Comparison of ENCODE assay signal across 8 mouse cellular contexts in the genomic region with DNA sequence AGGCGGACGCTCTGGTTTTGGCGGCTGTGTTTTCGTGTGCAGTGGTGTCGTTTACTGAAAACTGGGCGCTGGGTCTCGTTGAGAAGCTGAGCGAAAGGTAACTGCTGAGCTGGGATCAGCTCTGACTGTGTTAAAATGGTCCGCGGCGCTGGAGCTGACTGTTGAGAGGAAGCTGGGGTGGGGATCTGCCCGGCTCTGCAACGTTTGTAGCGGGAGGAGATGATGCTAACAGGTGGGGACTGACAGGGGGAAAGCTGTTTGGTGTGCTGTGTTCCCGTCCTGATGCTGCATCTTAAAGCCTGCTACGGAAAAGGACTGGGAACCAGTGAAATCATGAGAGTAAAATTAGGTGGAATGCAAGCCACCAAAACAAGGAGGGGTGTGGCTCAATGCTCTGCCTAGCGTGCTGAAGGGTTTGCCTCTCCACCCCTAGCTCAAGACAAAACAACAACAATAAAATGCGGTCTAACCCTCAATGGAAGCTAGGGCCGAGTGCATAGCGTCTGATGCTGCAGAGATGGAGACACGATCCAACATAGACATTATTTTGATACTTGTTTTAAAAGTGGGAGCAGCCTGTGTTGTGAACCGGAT. TPM values are rescaled to one million over a fixed set of nuclear protein-coding genes. Genes with fewer than 3 reads are reported as not detected.
A peak's percentile ranks its signal among the peaks of the same experiment; 100 is the strongest.
DNase-seq lines count a peak whose midpoint lies in the region; ATAC-seq and TF ChIP-seq lines count a peak whose summit lies in the region.

No protein-coding gene starts in this region.

- peak overlapping the region; percentile 93 for H3K4me3 ChIP-seq in erythroblast, embryonic 14.5 days (replicated peaks)
- H3K4me3 ChIP-seq in liver, embryonic 11.5 days (ENCODE audit: low read depth, low read length), result peak overlapping the region; percentile 73
- H3K4me3 ChIP-seq in stomach, postnatal 0 days (ENCODE audit: low read depth, low read length), result peak overlapping the region; percentile 50

- peak overlapping the region; percentile 78 for H3K9ac ChIP-seq in liver, embryonic 11.5 days (ENCODE audit: low read depth, low read length)
- peak overlapping the region; percentile 67 for H3K9ac ChIP-seq in stomach, postnatal 0 days (ENCODE audit: low read length)

- H3K27ac ChIP-seq in liver, embryonic 11.5 days (ENCODE audit: low read depth, low read length), result peak overlapping the region; percentile 49; the same call in 1 of the 2 replicates
- H3K27ac ChIP-seq in stomach, postnatal 0 days (replicated peaks), result peak overlapping the region; percentile 91; the same call in 1 of the 2 replicates

- DNase-seq in frontal cortex, postnatal 14 days (ENCODE audit: low spot score in 2 of 2), result no peak
- no peak for DNase-seq in liver, embryonic 11.5 days (ENCODE audit: low spot score)
- DNase-seq in stomach, postnatal 0 days (ENCODE audit: low spot score), result no peak
- no peak for DNase-seq in urinary bladder, adult 2 months (ENCODE audit: low spot score)
- no peak for DNase-seq in adrenal gland, postnatal 36 days

- no peaks in the 10 kb centered on the region for H3K9me3 ChIP-seq in erythroblast, embryonic 14.5 days (ENCODE audit: control insufficient read depth, low read length)
- H3K9me3 ChIP-seq in liver, embryonic 11.5 days (ENCODE audit: control insufficient read depth, low read length), result no peaks in the 10 kb centered on the region
- H3K9me3 ChIP-seq in stomach, postnatal 0 days (ENCODE audit: control insufficient read depth, low read length), result no peaks in the 10 kb centered on the region

- no peak for TF ChIP-seq EP300 in stomach, postnatal 0 days (optimal IDR thresholded peaks at IDR 0.05)

- H3K27me3 ChIP-seq in erythroblast, embryonic 14.5 days (ENCODE audit: control insufficient read depth), result no peaks in the 10 kb centered on the region
- H3K27me3 ChIP-seq in liver, embryonic 11.5 days (replicated peaks; ENCODE audit: control insufficient read depth, insufficient read depth, low read length), result no peaks in the 10 kb centered on the region
- H3K27me3 ChIP-seq in stomach, postnatal 0 days (ENCODE audit: control insufficient read depth, insufficient read depth, low read length), result no peaks in the 10 kb centered on the region

- no peak for TF ChIP-seq CTCF in stomach, postnatal 0 days (IDR thresholded peaks at IDR 0.05; ENCODE audit: low read depth)

- peak; percentile 42 for ATAC-seq in frontal cortex, adult (ENCODE audit: low TSS enrichment)
- peak; percentile 10 for ATAC-seq in CD4-positive, CD25-positive, alpha-beta regulatory T cell, adult 4 months
- ATAC-seq in liver, embryonic 11.5 days (replicated peaks; ENCODE audit: low FRiP score), result peak; percentile 53
- no peak; the same call in none of the 2 replicates for ATAC-seq in stomach, postnatal 0 days (ENCODE audit: low FRiP score, low TSS enrichment)

- WGBS in liver, embryonic 11.5 days, result under 1% methylated on average over 22 of the region's 22 CpGs
- WGBS in stomach, postnatal 0 days, result under 1% methylated on average over 22 of the region's 22 CpGs

- H3K4me1 ChIP-seq in erythroblast, embryonic 14.5 days (ENCODE audit: control insufficient read depth), result peaks cover 31% of the 10 kb centered on the region
- no peaks in the 10 kb centered on the region; the same call in 1 of the 2 replicates for H3K4me1 ChIP-seq in liver, embryonic 11.5 days (replicated peaks; ENCODE audit: control insufficient read depth, insufficient read depth, low read length)
- H3K4me1 ChIP-seq in stomach, postnatal 0 days (replicated peaks; ENCODE audit: control insufficient read depth, insufficient read depth), result no peaks in the 10 kb centered on the region

- peaks cover 25% of the 10 kb centered on the region for H3K36me3 ChIP-seq in erythroblast, embryonic 14.5 days (ENCODE audit: control insufficient read depth)
- H3K36me3 ChIP-seq in liver, embryonic 11.5 days (ENCODE audit: control insufficient read depth, insufficient read depth, low read length), result no peaks in the 10 kb centered on the region
- no peaks in the 10 kb centered on the region for H3K36me3 ChIP-seq in stomach, postnatal 0 days (ENCODE audit: control insufficient read depth, insufficient read depth, low read length)

- H3K4me2 ChIP-seq in liver, embryonic 11.5 days, result peak overlapping the region; percentile 79
- H3K4me2 ChIP-seq in stomach, postnatal 0 days (replicated peaks; ENCODE audit: low read depth), result peak overlapping the region; percentile 58

RNA-seq across cellular contexts. Expression of a gene that starts 0.4 kb away (rescaled TPM):
- 10 to 100 TPM; 20.1 to 20.7 TPM for polyA plus RNA-seq in CD4-positive, CD25-positive, alpha-beta regulatory T cell, adult 4 months (2017; shearing (Covaris generic))
- polyA plus RNA-seq in erythroblast, embryonic 14.5 days (2012), result 0.19 and 0.20 TPM in 2 replicates
- 31.0 and 35.4 TPM in 2 replicates for polyA plus RNA-seq in liver, embryonic 11.5 days (2014; fragmentation: Nextera tagmentation; extraction: Ambion mirVana)
- polyA plus RNA-seq in stomach, postnatal 0 days (2015; fragmentation: Nextera tagmentation; extraction: Ambion mirVana), result 6.5 and 6.6 TPM in 2 replicates
- polyA plus RNA-seq in urinary bladder, adult 2 months (2012; rRNA removed), result 8.4 and 8.7 TPM in 2 replicates
- 10 to 100 TPM; 14.2 to 17.4 TPM for total RNA-seq in adrenal gland, postnatal 36 days (2021)
